Mouse (Mus musculus) brain, adult 2 months (tissue): ENCODE measurements around the gene Fam169b.

Source experiments
- DNase-seq: peaks from one replicate; pipeline ENCODE4 v3.0.0; 2011; ENCODE audit warnings: low read depth, low spot score

Gene Fam169b

DNA sequence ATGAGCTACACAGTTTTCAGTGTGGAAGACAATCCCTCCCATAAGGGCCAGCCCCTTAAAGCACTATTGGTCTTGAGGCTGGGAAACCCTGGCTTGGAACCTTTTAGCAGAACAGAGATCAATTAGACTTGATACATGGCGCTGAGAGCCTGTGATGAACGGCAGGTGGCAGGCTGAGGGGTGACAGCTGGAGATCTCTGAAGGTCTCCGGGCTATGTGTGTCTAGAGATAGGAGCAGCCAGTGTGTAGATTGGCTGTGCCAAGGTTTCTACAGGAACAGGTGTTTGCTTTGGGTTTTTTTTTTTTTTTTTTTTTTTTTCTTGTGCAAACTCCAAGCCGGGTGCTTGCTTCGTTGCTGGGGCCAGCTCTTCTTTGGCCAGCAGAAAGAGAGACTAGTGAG, 135.0 kb downstream of the Fam169b start:
- DNase-seq, result peak; percentile 89
